Mouse (Mus musculus) MEL (cell line): ENCODE data around the gene Pigf. TPM values are rescaled to one million over a fixed set of nuclear protein-coding genes. Genes with fewer than 3 reads are reported as not detected.
"Not testable (repeated sequence)": the region's sequence is repeated elsewhere in the genome, so short reads cannot be mapped to it uniquely, and the experiment has no call there.

Experiments used
- DNase-seq: peaks from one replicate; pipeline ENCODE4 v3.0.0; 2011; ENCODE audit warnings: low read depth, low spot score
- H3K27ac ChIP-seq: 2 replicates; pipeline ENCODE4 v1.5.1; 2012; ENCODE audit warnings: low read depth, mild to moderate bottlenecking, control low read depth, low read length, moderate library complexity; ENCODE audit not compliant: control insufficient read depth
- H3K27me3 ChIP-seq, 2 experiments: fragments of 150-350 bp in 1 of 2; sonication (generic) in 1 of 2; 2 replicates each; pipeline ENCODE4 v1.6.1; 2012; ENCODE audit warnings: low read length in 2 of 2, mild to moderate bottlenecking in 2 of 2, improper control_type of control experiment in 1 of 2, moderate library complexity in 1 of 2; ENCODE audit not compliant: insufficient read depth in 2 of 2, control insufficient read depth in 1 of 2
- H3K36me3 ChIP-seq, 2 experiments: 2 replicates each; pipeline ENCODE4 v1.6.1; 2012 to 2014; ENCODE audit warnings: low read length in 2 of 2, improper control_type of control experiment in 1 of 2, inconsistent platforms in 1 of 2, mild to moderate bottlenecking in 1 of 2; ENCODE audit not compliant: insufficient read depth in 2 of 2, control insufficient read depth in 1 of 2
- H3K4me1 ChIP-seq, 2 experiments: fragments of 150-350 bp in 1 of 2; sonication (generic) in 1 of 2; 2 replicates each; pipeline ENCODE4 v1.6.1; 2012; ENCODE audit warnings: low read length in 2 of 2, improper control_type of control experiment in 1 of 2, mild to moderate bottlenecking in 1 of 2; ENCODE audit not compliant: insufficient read depth in 2 of 2, control insufficient read depth in 1 of 2
- H3K4me3 ChIP-seq, 2 experiments: fragments of 150-350 bp in 1 of 2; sonication (generic) in 1 of 2; 2 replicates each; pipeline ENCODE4 v1.5.1; 2012; ENCODE audit warnings: low read depth in 2 of 2, low read length in 2 of 2, mild to moderate bottlenecking in 2 of 2, moderate library complexity in 2 of 2, control low read depth in 1 of 2, improper control_type of control experiment in 1 of 2; ENCODE audit not compliant: control insufficient read depth in 1 of 2, insufficient read depth in 1 of 2
- H3K79me2 ChIP-seq: 2 replicates; pipeline ENCODE4 v1.6.1; 2012; ENCODE audit warnings: mild to moderate bottlenecking, low read length, moderate library complexity; ENCODE audit not compliant: control insufficient read depth, poor library complexity, insufficient read depth
- H3K9ac ChIP-seq: 2 replicates; pipeline ENCODE4 v1.6.1; 2012; ENCODE audit warnings: low read depth, mild to moderate bottlenecking, control low read depth, low read length, moderate library complexity; ENCODE audit not compliant: control insufficient read depth, poor library complexity, severe bottlenecking
- H3K9me3 ChIP-seq: fragments of 150-350 bp; sonication (generic); replicated peaks from 2 replicates; pipeline ENCODE4 v1.6.1; 2012; ENCODE audit warnings: mild to moderate bottlenecking, low read length, improper control_type of control experiment, moderate library complexity; ENCODE audit not compliant: insufficient read depth
- CTCF ChIP-seq, 3 experiments: IDR thresholded peaks in 2 of 3; conservative IDR thresholded peaks in 1 of 3; 2 replicates each; pipeline ENCODE4 v1.5.1; 2011 to 2012; ENCODE audit warnings: low read length in 3 of 3, low read depth in 2 of 3, mild to moderate bottlenecking in 2 of 3, improper control_type of control experiment in 1 of 3, inconsistent platforms in 1 of 3, mixed read lengths in 1 of 3, moderate library complexity in 1 of 3; ENCODE audit not compliant: control insufficient read depth in 1 of 3, insufficient read depth in 1 of 3, poor library complexity in 1 of 3, severe bottlenecking in 1 of 3
- E2F4 ChIP-seq: IDR thresholded peaks from 2 replicates; pipeline ENCODE4 v1.6.1; 2011; ENCODE audit warnings: low read depth, low read length, improper control_type of control experiment, borderline replicate concordance
- HCFC1 ChIP-seq: IDR thresholded peaks from 2 replicates; pipeline ENCODE4 v1.6.1; 2012; ENCODE audit warnings: low read depth, mild to moderate bottlenecking, inconsistent platforms, low read length, improper control_type of control experiment, moderate library complexity
- MAFK ChIP-seq: IDR thresholded peaks from 2 replicates; pipeline ENCODE4 v1.6.1; 2011; ENCODE audit warnings: low read depth, mild to moderate bottlenecking, low read length, improper control_type of control experiment, borderline replicate concordance
- MYB ChIP-seq: IDR thresholded peaks from 2 replicates; pipeline ENCODE4 v1.6.1; 2011; ENCODE audit warnings: mild to moderate bottlenecking, low read depth, low read length, improper control_type of control experiment
- NELFE ChIP-seq: IDR thresholded peaks from 2 replicates; pipeline ENCODE4 v1.6.1; 2011; ENCODE audit warnings: low read depth, low read length, improper control_type of control experiment
- POLR2A ChIP-seq, 2 experiments: IDR thresholded peaks; 2 replicates each; pipeline ENCODE4 v1.6.1; 2011 to 2012; ENCODE audit warnings: low read length in 2 of 2, mild to moderate bottlenecking in 2 of 2, control low read depth in 1 of 2, improper control_type of control experiment in 1 of 2, low read depth in 1 of 2, moderate library complexity in 1 of 2; ENCODE audit not compliant: control insufficient read depth in 1 of 2, insufficient read depth in 1 of 2, poor library complexity in 1 of 2
- POLR2AphosphoS2 ChIP-seq: IDR thresholded peaks from 2 replicates; pipeline ENCODE4 v1.6.1; 2011; ENCODE audit warnings: low read length, improper control_type of control experiment
- TAL1 ChIP-seq: IDR thresholded peaks from 2 replicates; pipeline ENCODE4 v1.6.1; 2012; ENCODE audit warnings: mild to moderate bottlenecking, inconsistent platforms, low read length, moderate library complexity, mixed read lengths
- ZC3H11A ChIP-seq: IDR thresholded peaks from 2 replicates; pipeline ENCODE4 v1.6.1; 2012; ENCODE audit warnings: low read depth, mild to moderate bottlenecking, inconsistent platforms, low read length, improper control_type of control experiment
- ZKSCAN1 ChIP-seq: IDR thresholded peaks from 2 replicates; pipeline ENCODE4 v1.6.1; 2012; ENCODE audit warnings: low read depth, mild to moderate bottlenecking, inconsistent platforms, low read length, improper control_type of control experiment, moderate library complexity
- ZMIZ1 ChIP-seq: IDR thresholded peaks from 2 replicates; pipeline ENCODE4 v1.6.1; 2012; ENCODE audit warnings: low read depth, mild to moderate bottlenecking, inconsistent platforms, low read length, improper control_type of control experiment, moderate library complexity
- polyA plus RNA-seq, 2 experiments: library from polyadenylated mRNA; stranded (reverse) in 1 of 2; unstranded in 1 of 2; fragments of >175 nt in 1 of 2; fragments of >200 nt in 1 of 2; gene quantifications; 2 replicates each; pipeline versions ENCODE4 v1.2.1 to v1.2.4; 2012; ENCODE audit warnings: low replicate concordance in 2 of 2, low read depth in 1 of 2; ENCODE audit not compliant: insufficient read length in 2 of 2, insufficient read depth in 1 of 2, missing spikeins in 1 of 2
- total RNA-seq: library from RNA; depleted of rRNA; stranded (reverse); fragments of 300-350 nt; gene quantifications from 2 replicates; pipeline ENCODE4 v1.2.3, GENCODE M21; 2012

Gene Pigf
- total and polyA plus RNA-seq, 3 experiments, result 19.2 to 24.8 TPM; not detected in 1

DNA sequence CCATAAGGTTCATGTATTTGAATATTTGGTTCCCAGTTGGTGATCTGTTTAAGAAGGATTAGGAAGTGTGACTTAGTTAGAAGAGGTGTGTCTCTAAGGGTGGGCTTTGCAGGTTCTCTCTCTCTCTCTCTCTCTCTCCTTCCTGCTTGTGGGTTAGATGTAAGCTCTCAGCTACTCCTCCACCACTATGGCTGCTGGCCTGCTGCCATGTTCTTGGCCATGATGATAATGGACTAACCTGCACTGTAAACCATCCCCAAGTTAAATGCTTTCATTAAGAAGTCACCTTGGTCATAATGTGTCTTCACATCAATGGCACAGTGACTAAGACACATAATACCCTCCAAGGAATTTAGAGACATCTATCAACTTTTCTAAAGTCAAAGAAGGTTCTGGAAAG lies 48.3 kb upstream of the Pigf start:
- no peaks in the 10 kb centered on the region for H3K4me1 ChIP-seq
- no peak for DNase-seq
- no peak overlapping the region for H3K4me3 ChIP-seq
- no peaks in the 10 kb centered on the region for H3K79me2 ChIP-seq
- H3K9ac ChIP-seq, result no peak overlapping the region
- no peak for TF ChIP-seq MYB
- no peak for TF ChIP-seq POLR2A (IDR thresholded peaks at IDR 0.05; ENCODE audit: control insufficient read depth in 1 of 2, insufficient read depth in 1 of 2, low read depth in 1 of 2, low read length in 2 of 2, poor library complexity in 1 of 2)
- no peak for TF ChIP-seq CTCF (IDR thresholded peaks at IDR 0.05 in 2 of 3, conservative IDR thresholded peaks at IDR 0.05 in 1 of 3; ENCODE audit: control insufficient read depth in 1 of 3, insufficient read depth in 1 of 3, low read depth in 2 of 3, low read length in 3 of 3, poor library complexity in 1 of 3, severe bottlenecking in 1 of 3)
- TF ChIP-seq E2F4, result no peak
- no peak for TF ChIP-seq NELFE
- no peak for TF ChIP-seq POLR2AphosphoS2
- TF ChIP-seq ZMIZ1, result no peak
- TF ChIP-seq HCFC1, result no peak
- TF ChIP-seq ZKSCAN1, result no peak
- no peak for TF ChIP-seq MAFK
- TF ChIP-seq ZC3H11A, result no peak
- TF ChIP-seq, all 39 proteins: peak for 0
- peaks cover 0 to 19% of the 10 kb centered on the region in 2 experiments; a peak in 3 of 4 replicates for H3K27me3 ChIP-seq
- H3K27ac ChIP-seq, result no peak overlapping the region
- H3K36me3 ChIP-seq, result no peaks in the 10 kb centered on the region
- H3K9me3 ChIP-seq, result no peaks in the 10 kb centered on the region

DNA sequence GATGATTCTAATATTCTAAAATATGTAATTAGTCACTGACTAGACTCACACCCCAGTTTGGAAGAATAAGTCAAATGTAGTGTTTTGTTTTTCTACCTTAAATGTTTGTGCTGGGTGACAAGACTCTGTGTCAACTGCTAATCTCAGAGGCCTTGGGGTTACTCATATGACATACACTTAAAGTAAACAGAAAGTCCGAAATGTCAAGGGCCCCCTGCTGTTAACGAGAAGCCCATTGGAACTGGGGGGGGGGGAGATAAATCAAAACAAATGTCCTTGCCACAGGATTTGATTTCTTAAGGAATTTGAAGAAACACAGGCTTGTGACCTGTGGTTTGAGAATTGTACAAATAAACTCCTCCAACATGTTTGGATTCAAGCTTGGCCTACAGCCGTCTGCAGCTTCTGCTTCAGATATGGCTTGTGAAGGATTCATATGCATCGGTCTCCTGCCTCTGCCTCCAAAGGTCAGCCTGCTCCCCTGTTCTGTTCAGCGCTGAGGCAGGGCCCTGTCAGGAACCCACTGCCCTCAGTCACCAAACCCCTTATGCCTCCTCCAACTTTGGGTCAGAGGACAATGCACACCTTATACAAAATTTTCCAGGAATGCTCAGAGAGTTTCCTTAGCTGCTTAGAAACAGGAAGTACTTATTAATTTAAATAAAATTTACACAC lies 47.7 kb upstream of the Pigf start:
- Histone ChIP-seq H3K9me3 (no peaks in the 10 kb centered on the region), H3K27ac (no peak overlapping the region), H3K4me3 (no peak overlapping the region), H3K27me3 (peaks cover 0 to 19% of the 10 kb centered on the region in 2 experiments; a peak in 3 of 4 replicates), H3K36me3 (no peaks in the 10 kb centered on the region), H3K79me2 (no peaks in the 10 kb centered on the region), H3K4me1 (no peaks in the 10 kb centered on the region), H3K9ac (no peak overlapping the region)
- TF ChIP-seq POLR2AphosphoS2 (no peak), HCFC1 (no peak), TAL1 (no peak)
- DNase-seq, result no peak

DNA sequence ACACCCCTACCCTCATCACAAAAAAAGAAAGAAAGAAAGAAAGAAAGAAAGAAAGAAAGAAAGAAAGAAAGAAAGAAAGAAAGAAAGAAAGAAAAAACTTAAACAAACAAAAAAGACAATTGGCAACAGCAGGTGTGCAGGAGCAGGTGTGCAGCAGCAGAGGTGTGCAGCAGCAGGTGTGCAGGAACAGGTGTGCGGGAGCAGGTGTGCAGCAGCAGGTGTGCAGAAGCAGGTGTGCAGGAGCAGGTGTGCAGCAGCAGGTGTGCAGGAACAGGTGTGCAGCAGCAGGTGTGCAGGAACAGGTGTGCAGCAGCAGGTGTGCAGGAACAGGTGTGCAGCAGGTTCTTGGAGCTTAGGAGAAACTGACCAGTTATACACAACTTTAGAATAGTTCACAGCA lies 47.0 kb upstream of the Pigf start:
- H3K79me2 ChIP-seq, H3K36me3 ChIP-seq, DNase-seq, H3K4me1 ChIP-seq, H3K27ac ChIP-seq, H3K9ac ChIP-seq, H3K4me3 ChIP-seq, H3K9me3 ChIP-seq: not testable (repeated sequence)
- peaks cover 0 to 19% of the 10 kb centered on the region in 2 experiments; a peak in 3 of 4 replicates for H3K27me3 ChIP-seq
